Comparison of ENCODE assay signal across 8 mouse cellular contexts in the genomic region with DNA sequence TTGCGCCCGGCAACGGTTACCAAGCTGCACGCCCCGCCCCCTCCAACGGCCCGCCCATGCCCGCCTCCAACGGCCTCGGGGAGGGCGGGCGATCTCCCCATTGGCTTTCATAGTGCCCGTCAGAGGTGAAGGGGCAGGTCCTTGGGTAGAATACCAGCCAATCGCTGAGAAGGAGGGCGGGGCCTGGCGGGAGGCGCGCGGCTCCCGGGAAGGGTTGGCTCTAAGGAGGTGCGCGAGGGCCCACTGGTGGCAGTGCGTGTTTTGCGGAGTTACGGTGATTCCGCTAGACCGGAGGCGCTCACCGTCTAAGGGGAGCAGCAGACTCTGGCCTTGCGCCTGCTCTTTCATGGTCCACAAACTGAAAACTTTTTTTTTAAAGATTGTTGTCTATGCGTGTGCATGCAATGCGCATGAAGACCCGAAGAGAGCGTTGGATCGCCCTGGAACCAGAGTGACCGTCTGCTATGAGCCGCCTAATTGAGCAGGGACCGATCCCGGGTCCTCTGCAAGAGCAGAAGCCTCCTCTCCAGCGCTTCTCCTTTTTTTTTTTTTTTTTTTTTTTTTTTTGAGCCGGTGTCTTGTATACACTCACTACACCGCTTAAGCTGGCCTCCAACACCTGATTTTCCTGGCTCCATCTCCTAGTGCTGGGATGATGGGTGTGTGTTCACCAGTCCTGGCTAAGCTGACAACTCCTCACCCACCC. TPM values are rescaled to one million over a fixed set of nuclear protein-coding genes. Genes with fewer than 3 reads are reported as not detected.
DNase-seq lines count a peak whose midpoint lies in the region; ATAC-seq lines count a peak whose summit lies in the region.

No protein-coding gene starts in this region.

- intact Hi-C loops in left cerebral cortex, postnatal 10 days (cut with DNase I): no loop called here

- peak; percentile 99 for DNase-seq in adipocyte (ENCODE audit: low spot score)
- DNase-seq in embryo, embryonic 10 days (ENCODE audit: low spot score): peak; percentile 98
- peak; percentile 99 for DNase-seq in gastrocnemius, postnatal 10 days
- DNase-seq in left cerebral cortex, postnatal 10 days (ENCODE audit: extremely low spot score in 1 of 2, low spot score in 2 of 2): peak; percentile 97 to 99
- peak; percentile 99 for DNase-seq in right cerebral cortex, postnatal 25 days
- DNase-seq in urinary bladder, postnatal 4 days (ENCODE audit: low spot score in 2 of 2): peak; percentile 99

- ATAC-seq in inflammation-experienced regulatory T-cells, adult 6 months: peak; percentile 100
- ATAC-seq in megakaryocyte-erythroid progenitor cell, adult 5-6 weeks (replicated peaks; ENCODE audit: low FRiP score, low TSS enrichment, poor library complexity, severe bottlenecking): peak; percentile 88

RNA-seq across cellular contexts. Expression of a gene that starts 0.5 kb away (rescaled TPM):
- total RNA-seq in gastrocnemius, postnatal 10 days (2021): 1 to 10 TPM; 2.6 to 5.5 TPM
- 1 to 10 TPM in 2 of 3 experiments, under 1 TPM in 1; 0.62 to 3.3 (median 1.5) TPM for polyA plus RNA-seq in inflammation-experienced regulatory T-cells, adult 6 months (2017; shearing (Covaris generic))
- total RNA-seq in left cerebral cortex, postnatal 10 days (2021): 1 to 10 TPM; 1.4 to 2.3 TPM
- 23.0 and 29.3 TPM in 2 replicates for total RNA-seq in megakaryocyte-erythroid progenitor cell, adult 5-6 weeks (2014; fragmentation: Nextera tagmentation)
- total RNA-seq in megakaryocyte-erythroid progenitor cell, adult 5-6 weeks (2017): 4.7 and 10.5 TPM in 2 replicates

RNA-seq across cellular contexts. Expression of a gene that starts 43.0 kb away (rescaled TPM):
- total RNA-seq in gastrocnemius, postnatal 10 days (2021): not detected
- not detected for polyA plus RNA-seq in inflammation-experienced regulatory T-cells, adult 6 months (2017; shearing (Covaris generic))
- total RNA-seq in left cerebral cortex, postnatal 10 days (2021): not detected
- total RNA-seq in megakaryocyte-erythroid progenitor cell, adult 5-6 weeks (2014; fragmentation: Nextera tagmentation): not detected in 2 replicates
- not detected in 2 replicates for total RNA-seq in megakaryocyte-erythroid progenitor cell, adult 5-6 weeks (2017)

RNA-seq across cellular contexts. Expression of a gene that starts 44.0 kb away (rescaled TPM):
- under 1 TPM in 1 of 2 experiments, not detected in 1; 0.11 TPM for total RNA-seq in gastrocnemius, postnatal 10 days (2021)
- under 1 TPM; 0.21 to 0.57 (median 0.28) TPM for polyA plus RNA-seq in inflammation-experienced regulatory T-cells, adult 6 months (2017; shearing (Covaris generic))
- total RNA-seq in left cerebral cortex, postnatal 10 days (2021): under 1 TPM; 0.16 to 0.41 TPM
- not detected in 2 replicates for total RNA-seq in megakaryocyte-erythroid progenitor cell, adult 5-6 weeks (2014; fragmentation: Nextera tagmentation)
- not detected in 2 replicates for total RNA-seq in megakaryocyte-erythroid progenitor cell, adult 5-6 weeks (2017)

Comparison
In these comparisons a context has a peak if more than half of its experiments do, and no peak if none do; other contexts are left out.
1. Peak in every context shown above with its lines: DNase-seq and ATAC-seq.